Mouse (Mus musculus): ENCODE data around the gene Tcl1b2. TPM values are rescaled to one million over a fixed set of nuclear protein-coding genes. Genes with fewer than 3 reads are reported as not detected.

Tcl1b2 gene
- not detected for total RNA-seq (2023)

DNA sequence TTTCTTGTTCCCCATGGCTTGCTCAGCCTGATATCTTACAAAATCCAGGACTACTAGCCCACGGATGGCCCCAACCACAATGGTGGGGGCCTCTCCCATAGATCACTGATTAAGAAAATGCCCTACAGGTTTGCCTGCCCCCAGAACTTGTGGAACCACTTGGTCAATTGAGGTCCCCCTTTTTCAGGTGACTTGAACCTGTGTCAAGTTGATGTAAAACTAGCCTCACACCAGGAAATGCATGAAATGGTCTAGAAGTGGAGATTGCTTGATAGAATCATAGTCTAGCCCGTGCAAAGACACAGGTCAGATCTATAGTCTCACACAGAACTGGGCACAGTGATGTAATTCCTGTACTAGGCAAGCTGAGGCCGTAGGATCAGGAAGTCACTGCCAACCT lies at the start of gene Tcl1b2:
Gene Tcl1b2, plus strand, starts transcription at position 301 of the 400 bp plus-strand sequence.

DNA sequence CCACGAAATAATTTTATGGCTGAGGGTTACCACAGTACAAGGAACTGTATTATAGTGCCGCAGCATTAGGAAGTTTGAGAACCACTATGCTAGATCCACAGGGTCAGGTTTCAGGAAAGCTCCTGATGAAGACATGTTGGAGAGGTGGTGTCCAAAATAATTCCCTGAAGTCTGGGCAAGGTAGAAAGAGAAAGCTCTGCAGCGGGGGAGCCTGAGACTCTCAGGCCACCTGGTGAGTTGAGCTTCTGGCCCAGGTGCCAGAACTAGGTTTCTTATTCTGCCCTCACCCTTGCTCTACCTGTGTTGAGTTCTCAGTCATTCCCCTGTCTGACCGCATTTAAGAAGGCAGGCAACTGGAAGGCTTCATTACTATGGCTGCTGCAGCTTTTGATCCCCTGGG lies 13.6 kb downstream of the Tcl1b2 start, which contains the start of gene Tcl1b1:
Gene Tcl1b1, plus strand, starts transcription at position 301 of the 400 bp plus-strand sequence.

DNA sequence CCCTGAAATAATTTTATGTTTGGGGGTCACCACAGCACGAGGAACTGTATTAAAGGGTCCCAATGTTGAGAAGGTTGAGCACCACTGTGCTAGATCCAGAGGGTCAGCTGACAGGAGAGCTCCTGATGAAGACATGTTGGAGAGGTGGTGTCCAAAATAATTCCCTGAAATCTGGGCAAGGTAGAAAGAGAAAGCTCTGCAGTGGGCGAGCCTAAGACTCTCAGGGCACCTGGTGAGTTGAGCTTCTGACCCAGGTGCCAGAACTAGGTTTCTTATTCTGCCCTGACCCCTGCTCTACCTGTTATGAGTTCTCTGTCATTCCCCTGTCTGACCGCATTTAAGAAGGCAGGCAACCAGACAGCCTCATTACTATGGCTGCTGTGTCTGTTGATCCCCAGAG lies 30.2 kb downstream of the Tcl1b2 start, which contains the start of gene Tcl1b5:
Gene Tcl1b5, plus strand, starts transcription at position 301 of the 400 bp plus-strand sequence.

DNA sequence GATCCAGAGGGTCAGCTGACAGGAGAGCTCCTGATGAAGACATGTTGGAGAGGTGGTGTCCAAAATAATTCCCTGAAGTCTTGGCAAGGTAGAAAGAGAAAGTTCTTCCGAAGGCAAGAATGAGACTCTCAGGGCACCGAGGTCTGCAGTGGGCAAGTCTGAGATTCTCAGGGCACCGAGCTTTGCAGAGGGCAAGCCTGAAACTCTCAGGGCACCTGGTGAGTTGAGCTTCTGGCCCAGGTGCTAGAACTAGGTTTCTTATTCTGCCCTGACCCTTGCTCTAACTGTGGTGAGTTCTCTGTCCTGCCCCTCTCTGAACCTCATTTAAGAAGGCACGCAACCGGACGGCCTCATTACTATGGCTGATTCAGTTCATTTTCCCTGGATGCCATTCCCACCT lies 44.9 kb downstream of the Tcl1b2 start, which contains the start of gene Tcl1b3:
Gene Tcl1b3, plus strand, starts transcription at position 301 of the 400 bp plus-strand sequence.

DNA sequence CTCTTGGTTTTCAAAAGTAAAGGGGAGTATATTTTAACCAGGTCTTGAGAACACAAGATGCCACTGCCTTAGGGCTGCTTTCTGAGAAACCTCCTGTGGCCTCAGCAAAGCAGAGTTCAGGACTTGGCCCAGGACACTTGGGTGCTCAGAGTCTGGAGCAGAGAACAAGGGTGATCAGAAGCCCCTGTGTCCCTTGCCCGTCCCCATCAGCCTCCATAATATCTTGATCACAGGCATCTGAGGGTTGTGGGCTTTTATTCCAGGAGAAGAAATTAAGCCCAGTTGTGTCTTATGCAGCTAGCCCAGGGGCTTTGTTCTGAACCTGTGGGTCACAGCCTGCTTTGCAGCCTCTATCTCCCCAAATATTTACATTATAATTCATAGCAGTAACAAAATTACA lies 55.8 kb downstream of the Tcl1b2 start, which contains the start of gene Tcl1b4:
Gene Tcl1b4, plus strand, starts transcription at position 301 of the 400 bp plus-strand sequence.

Other genes with a start within 250 kb of the Tcl1b2 start
- gene Syne3, start 136.2 kb upstream of the Tcl1b2 start, total RNA-seq (2023) = 10 to 100 TPM in 1 of 2 experiments, 1 to 10 TPM in 1; 8.9 to 10.7 TPM
- 10 to 100 TPM; 28.3 to 31.8 TPM for gene Glrx5, start 113.3 kb upstream of the Tcl1b2 start, total RNA-seq (2023)
- not detected for gene Tcl1b1, start 13.7 kb downstream of the Tcl1b2 start, total RNA-seq (2023)
- not detected for gene Tcl1b5, start 30.3 kb downstream of the Tcl1b2 start, total RNA-seq (2023)
- not detected for gene Tcl1b3, start 45.0 kb downstream of the Tcl1b2 start, total RNA-seq (2023)
- gene Tcl1b4, start 55.9 kb downstream of the Tcl1b2 start, total RNA-seq (2023) = not detected
- not detected for gene Tcl1, start 76.8 kb downstream of the Tcl1b2 start, total RNA-seq (2023)
- gene Tunar, start 187.9 kb downstream of the Tcl1b2 start, total RNA-seq (2023) = not detected